Mouse (Mus musculus) limb, embryonic 12.5 days (tissue): ENCODE measurements around the gene Sult1a1. TPM values are rescaled to one million over a fixed set of nuclear protein-coding genes. Genes with fewer than 3 reads are reported as not detected.

ENCODE experiments used
- ATAC-seq: fragments of 200-750 bp; cut with Nextera tagmentation; 2 replicates; pipeline ENCODE4 v1.8.0; 2017; ENCODE audit warnings: low read depth, moderate TSS enrichment; ENCODE audit not compliant: insufficient number of reproducible peaks, insufficient read depth, low FRiP score, low TSS enrichment
- H3K27ac ChIP-seq: fragments of 300-500 bp; sonication (generic); 2 replicates; pipeline ENCODE4 v1.5.1; 2016; ENCODE audit warnings: mild to moderate bottlenecking, moderate library complexity
- H3K27me3 ChIP-seq: fragments of 300-500 bp; sonication (generic); 2 replicates; pipeline ENCODE4 v1.6.1; 2016; ENCODE audit warnings: mild to moderate bottlenecking, moderate library complexity
- H3K36me3 ChIP-seq: fragments of 300-500 bp; sonication (generic); 2 replicates; pipeline ENCODE4 v1.6.1; 2016; ENCODE audit warnings: mild to moderate bottlenecking, moderate library complexity
- H3K4me1 ChIP-seq: fragments of 300-500 bp; sonication (generic); replicated peaks from 2 replicates; pipeline ENCODE4 v1.6.1; 2016
- H3K4me2 ChIP-seq: fragments of 300-500 bp; sonication (generic); 2 replicates; pipeline ENCODE4 v1.6.1; 2016; ENCODE audit warnings: mild to moderate bottlenecking, moderate library complexity
- H3K4me3 ChIP-seq: fragments of 300-500 bp; sonication (generic); replicated peaks from 2 replicates; pipeline ENCODE4 v1.5.1; 2016; ENCODE audit warnings: mild to moderate bottlenecking
- H3K9ac ChIP-seq: fragments of 300-500 bp; sonication (generic); replicated peaks from 2 replicates; pipeline ENCODE4 v1.6.1; 2016; ENCODE audit warnings: mild to moderate bottlenecking, moderate library complexity
- H3K9me3 ChIP-seq: fragments of 300-500 bp; sonication (generic); 2 replicates; pipeline ENCODE4 v1.6.1; 2016; ENCODE audit warnings: mild to moderate bottlenecking, moderate library complexity
- WGBS: fragments of 180-500 bp; shearing (Covaris S2); methylation state at CpG from one replicate; pipeline ENCODE4 v1.1.7; 2016; 5-methylcytosine and 5-hydroxymethylcytosine counted together
- polyA plus RNA-seq: library from polyadenylated mRNA; unstranded; fragments of >200 nt; fragmentation: Nextera tagmentation; extraction: Ambion mirVana; gene quantifications from 2 replicates; pipeline ENCODE4 v1.2.1, GENCODE M21; 2016

Sult1a1 gene
- polyA plus RNA-seq, 1 experiment from 2014 or later, result 1.2 TPM

GRCm38 (mm10) chr7:126681221-126681620 lies 5.0 kb upstream of the Sult1a1 start:
- WGBS, result 95% methylated on average over 5 of the region's 5 CpGs
- no peaks in the 10 kb centered on the region for H3K9me3 ChIP-seq
- H3K4me3 ChIP-seq, result no peak overlapping the region
- no peaks in the 10 kb centered on the region for H3K27me3 ChIP-seq
- no peaks in the 10 kb centered on the region; the same call in 1 of the 2 replicates for H3K36me3 ChIP-seq
- H3K4me2 ChIP-seq, result no peak overlapping the region
- no peaks in the 10 kb centered on the region for H3K4me1 ChIP-seq
- ATAC-seq, result no peak
- no peak overlapping the region for H3K27ac ChIP-seq
- no peak overlapping the region for H3K9ac ChIP-seq

GRCm38 (mm10) chr7:126679683-126680082 lies 3.5 kb upstream of the Sult1a1 start:
- H3K4me1 ChIP-seq, result no peaks in the 10 kb centered on the region
- H3K36me3 ChIP-seq, result peaks cover 10% of the 10 kb centered on the region
- no peak overlapping the region for H3K27ac ChIP-seq
- H3K4me3 ChIP-seq, result no peak overlapping the region
- H3K9me3 ChIP-seq, result no peaks in the 10 kb centered on the region
- ATAC-seq, result no peak
- no peaks in the 10 kb centered on the region for H3K27me3 ChIP-seq
- no peak overlapping the region for H3K9ac ChIP-seq
- 90% methylated on average over 5 of the region's 5 CpGs for WGBS
- no peak overlapping the region for H3K4me2 ChIP-seq

GRCm38 (mm10) chr7:126678545-126679341 lies 2.5 kb upstream of the Sult1a1 start:
- no peaks in the 10 kb centered on the region for H3K27me3 ChIP-seq
- WGBS, result 69% methylated on average over 8 of the region's 8 CpGs
- H3K9me3 ChIP-seq, result no peaks in the 10 kb centered on the region
- no peak overlapping the region for H3K4me2 ChIP-seq
- ATAC-seq, result no peak
- H3K9ac ChIP-seq, result no peak overlapping the region
- H3K36me3 ChIP-seq, result peaks cover 15% of the 10 kb centered on the region
- H3K4me3 ChIP-seq, result no peak overlapping the region
- H3K27ac ChIP-seq, result no peak overlapping the region
- no peaks in the 10 kb centered on the region for H3K4me1 ChIP-seq

GRCm38 (mm10) chr7:126676631-126677220 lies 494 bp upstream of the Sult1a1 start:
- no peak for ATAC-seq
- Histone ChIP-seq H3K4me3 (no peak overlapping the region), H3K4me1 (no peaks in the 10 kb centered on the region), H3K9me3 (no peaks in the 10 kb centered on the region), H3K4me2 (no peak overlapping the region), H3K36me3 (peaks cover 34% of the 10 kb centered on the region), H3K27ac (no peak overlapping the region), H3K27me3 (no peaks in the 10 kb centered on the region), H3K9ac (no peak overlapping the region)
- 78% methylated on average over 4 of the region's 4 CpGs for WGBS

GRCm38 (mm10) chr7:126675104-126675503 lies 1.1 kb downstream of the Sult1a1 start:
- peaks cover 50% of the 10 kb centered on the region for H3K36me3 ChIP-seq
- no peaks in the 10 kb centered on the region for H3K27me3 ChIP-seq
- no peaks in the 10 kb centered on the region for H3K4me1 ChIP-seq
- 95% methylated on average over 8 of the region's 8 CpGs for WGBS
- ATAC-seq, result no peak
- H3K9ac ChIP-seq, result no peak overlapping the region
- H3K9me3 ChIP-seq, result no peaks in the 10 kb centered on the region
- no peak overlapping the region for H3K4me3 ChIP-seq
- H3K4me2 ChIP-seq, result no peak overlapping the region
- H3K27ac ChIP-seq, result no peak overlapping the region

- Histone ChIP-seq H3K4me2 (no peak overlapping the region), H3K27ac (no peak overlapping the region), H3K4me1 (no peaks in the 10 kb centered on the region), H3K4me3 (no peak overlapping the region), H3K36me3 (peaks cover 68% of the 10 kb centered on the region), H3K27me3 (no peaks in the 10 kb centered on the region), H3K9ac (no peak overlapping the region), H3K9me3 (no peaks in the 10 kb centered on the region)
- 95% methylated on average over 9 of the region's 9 CpGs for WGBS
- ATAC-seq, result no peak
Measured at GRCm38 (mm10) chr7:126672111-126672510, 4.1 kb downstream of the Sult1a1 start.

- Histone ChIP-seq H3K9me3 (no peaks in the 10 kb centered on the region), H3K9ac (no peak overlapping the region), H3K4me1 (no peaks in the 10 kb centered on the region), H3K4me3 (no peak overlapping the region), H3K27me3 (no peaks in the 10 kb centered on the region), H3K4me2 (no peak overlapping the region), H3K27ac (no peak overlapping the region), H3K36me3 (peaks cover 81% of the 10 kb centered on the region)
- 93% methylated on average over 3 of the region's 3 CpGs for WGBS
- ATAC-seq, result no peak
Measured at GRCm38 (mm10) chr7:126670152-126670551, 6.1 kb downstream of the Sult1a1 start.

- no peak overlapping the region for H3K9ac ChIP-seq
- no peak overlapping the region for H3K4me3 ChIP-seq
- 89% methylated on average over 5 of the region's 5 CpGs for WGBS
- no peak for ATAC-seq
- no peak overlapping the region for H3K4me2 ChIP-seq
- H3K27ac ChIP-seq, result no peak overlapping the region
- H3K36me3 ChIP-seq, result peaks cover 87% of the 10 kb centered on the region
- no peaks in the 10 kb centered on the region for H3K27me3 ChIP-seq
- no peaks in the 10 kb centered on the region for H3K4me1 ChIP-seq
- H3K9me3 ChIP-seq, result no peaks in the 10 kb centered on the region
Measured at GRCm38 (mm10) chr7:126668452-126668851, 7.8 kb downstream of the Sult1a1 start.

GRCm38 (mm10) chr7:126667495-126668090 lies 8.6 kb downstream of the Sult1a1 start:
- Histone ChIP-seq H3K9ac (no peak overlapping the region), H3K36me3 (peaks cover 86% of the 10 kb centered on the region), H3K4me1 (no peaks in the 10 kb centered on the region), H3K9me3 (no peaks in the 10 kb centered on the region), H3K27me3 (no peaks in the 10 kb centered on the region), H3K27ac (no peak overlapping the region), H3K4me2 (no peak overlapping the region), H3K4me3 (no peak overlapping the region)
- no peak for ATAC-seq
- 80% methylated on average over 9 of the region's 9 CpGs for WGBS

GRCm38 (mm10) chr7:126665269-126665668 lies 11.0 kb downstream of the Sult1a1 start:
- WGBS, result 86% methylated on average over 3 of the region's 3 CpGs
- H3K27ac ChIP-seq, result no peak overlapping the region
- peaks cover 68% of the 10 kb centered on the region for H3K36me3 ChIP-seq

GRCm38 (mm10) chr7:126663646-126664045 lies 12.6 kb downstream of the Sult1a1 start:
- Histone ChIP-seq H3K36me3 (peaks cover 60% of the 10 kb centered on the region), H3K27ac (no peak overlapping the region), H3K27me3 (no peaks in the 10 kb centered on the region), H3K4me2 (no peak overlapping the region), H3K9me3 (no peaks in the 10 kb centered on the region), H3K4me1 (no peaks in the 10 kb centered on the region), H3K9ac (no peak overlapping the region), H3K4me3 (no peak overlapping the region)
- no peak for ATAC-seq
- 78% methylated on average over 8 of the region's 8 CpGs for WGBS

More at GRCm38 (mm10) chr7:126665269-126665668, 11.0 kb downstream of the Sult1a1 start:
- ATAC-seq, result no peak
- no peaks in the 10 kb centered on the region for H3K9me3 ChIP-seq
- H3K4me2 ChIP-seq, result no peak overlapping the region
- no peaks in the 10 kb centered on the region for H3K4me1 ChIP-seq
- H3K4me3 ChIP-seq, result no peak overlapping the region
- no peak overlapping the region for H3K9ac ChIP-seq
- no peaks in the 10 kb centered on the region for H3K27me3 ChIP-seq
